Mouse (Mus musculus) neural tube, embryonic 14.5 days (tissue): ENCODE results near the gene Mmel1. TPM values are rescaled to one million over a fixed set of nuclear protein-coding genes. Genes with fewer than 3 reads are reported as not detected.
A peak's percentile ranks its signal among the peaks of the same experiment; 100 is the strongest.

Source experiments
- ATAC-seq: fragments of 200-750 bp; cut with Nextera tagmentation; 2 replicates; pipeline ENCODE4 v1.8.0; 2017; ENCODE audit warnings: low read depth, mild to moderate bottlenecking, moderate TSS enrichment, moderate library complexity
- H3K27ac ChIP-seq: fragments of 300-500 bp; sonication (generic); 2 replicates; pipeline ENCODE4 v1.5.1; 2014; ENCODE audit warnings: low read depth, mild to moderate bottlenecking, control low read depth, low read length, moderate library complexity, mixed read lengths
- H3K27me3 ChIP-seq: fragments of 300-500 bp; sonication (generic); 2 replicates; pipeline ENCODE4 v1.6.1; 2014; ENCODE audit warnings: low read length; ENCODE audit not compliant: control insufficient read depth, insufficient read depth
- H3K36me3 ChIP-seq: fragments of 300-500 bp; sonication (generic); 2 replicates; pipeline ENCODE4 v1.6.1; 2014; ENCODE audit warnings: low read length, mixed read lengths; ENCODE audit not compliant: control insufficient read depth, insufficient read depth
- H3K4me1 ChIP-seq: fragments of 300-500 bp; sonication (generic); 2 replicates; pipeline ENCODE4 v1.6.1; 2014; ENCODE audit warnings: low read length; ENCODE audit not compliant: control insufficient read depth, insufficient read depth
- H3K4me2 ChIP-seq: fragments of 300-500 bp; sonication (generic); 2 replicates; pipeline ENCODE4 v1.6.1; 2014; ENCODE audit warnings: mild to moderate bottlenecking, low read depth, low read length, control low read depth
- H3K4me3 ChIP-seq: fragments of 300-500 bp; sonication (generic); 2 replicates; pipeline ENCODE4 v1.5.1; 2014; ENCODE audit warnings: low read depth, low read length, control low read depth, mixed read lengths
- H3K9ac ChIP-seq: fragments of 300-500 bp; sonication (generic); replicated peaks from 2 replicates; pipeline ENCODE4 v1.6.1; 2014; ENCODE audit warnings: low read depth, mild to moderate bottlenecking, control low read depth, low read length, mixed read lengths
- H3K9me3 ChIP-seq: fragments of 300-500 bp; sonication (generic); 2 replicates; pipeline ENCODE4 v1.6.1; 2016; ENCODE audit warnings: low read length; ENCODE audit not compliant: control insufficient read depth
- WGBS: fragments of 180-500 bp; shearing (Covaris S2); extraction: QIAGEN DNeasy Blood & Tissue Kit; methylation state at CpG from one replicate; pipeline ENCODE4 v1.1.7; 2014; 5-methylcytosine and 5-hydroxymethylcytosine counted together
- polyA plus RNA-seq: library from polyadenylated mRNA; unstranded; fragments of >200 nt; fragmentation: Nextera tagmentation; extraction: Ambion mirVana; gene quantifications from 2 replicates; pipeline ENCODE4 v1.2.1, GENCODE M21; 2014

Mmel1 gene
- polyA plus RNA-seq = 0.40 and 0.50 TPM in 2 replicates

- ATAC-seq = no peak
- 0 out of 2 replicates have a peak, but pooled peaks cover 5% of the 10 kb centered on the region for H3K4me1 ChIP-seq
- H3K27me3 ChIP-seq = no peaks in the 10 kb centered on the region; the same call in 1 of the 2 replicates
- H3K9me3 ChIP-seq = no peaks in the 10 kb centered on the region
- no peak within 1 kb of the TSS for H3K27ac ChIP-seq
- H3K9ac ChIP-seq = no peak within 1 kb of the TSS
- H3K4me2 ChIP-seq = no peak within 1 kb of the TSS
- H3K4me3 ChIP-seq = no peak within 1 kb of the TSS
- H3K36me3 ChIP-seq = no peaks in the 10 kb centered on the region
- WGBS = 88% methylated on average over 7 of the region's 7 CpGs
Measured at GRCm38 (mm10) chr4:154869440-154869839, at the start of gene Mmel1. Gene Mmel1 (plus strand): TSS chr4:154869585.

GRCm38 (mm10) chr4:154825662-154826061 lies 43.7 kb upstream of the Mmel1 start:
- Histone ChIP-seq H3K9ac (no peak overlapping the region), H3K4me1 (no peaks in the 10 kb centered on the region), H3K27me3 (peaks cover 2% of the 10 kb centered on the region; the same call in 1 of the 2 replicates), H3K4me2 (no peak overlapping the region), H3K27ac (no peak overlapping the region), H3K4me3 (no peak overlapping the region), H3K36me3 (no peaks in the 10 kb centered on the region), H3K9me3 (no peaks in the 10 kb centered on the region)
- 33% methylated on average over 6 of the region's 6 CpGs for WGBS
- peak; percentile 41; the same call in 1 of the 2 replicates for ATAC-seq

GRCm38 (mm10) chr4:154826224-154826623 lies 43.2 kb upstream of the Mmel1 start:
- WGBS = 54% methylated on average over 7 of the region's 7 CpGs
- no peak for ATAC-seq
- H3K36me3 ChIP-seq = no peaks in the 10 kb centered on the region
- no peak overlapping the region for H3K4me3 ChIP-seq
- H3K27ac ChIP-seq = no peak overlapping the region
- no peaks in the 10 kb centered on the region for H3K4me1 ChIP-seq
- no peak overlapping the region for H3K4me2 ChIP-seq
- H3K9ac ChIP-seq = no peak overlapping the region
- no peaks in the 10 kb centered on the region for H3K9me3 ChIP-seq
- H3K27me3 ChIP-seq = peaks cover 2% of the 10 kb centered on the region; the same call in 1 of the 2 replicates

- H3K4me1 ChIP-seq = peaks cover 5% of the 10 kb centered on the region; the same call in 1 of the 2 replicates
- peaks cover 2% of the 10 kb centered on the region; the same call in 1 of the 2 replicates for H3K27me3 ChIP-seq
- H3K36me3 ChIP-seq = no peaks in the 10 kb centered on the region
- no peak overlapping the region for H3K27ac ChIP-seq
- no peak overlapping the region for H3K9ac ChIP-seq
- no peak overlapping the region for H3K4me3 ChIP-seq
- no peaks in the 10 kb centered on the region for H3K9me3 ChIP-seq
- no peak overlapping the region for H3K4me2 ChIP-seq
- 79% methylated on average over 7 of the region's 7 CpGs for WGBS
- ATAC-seq = no peak
Measured at GRCm38 (mm10) chr4:154827181-154827580, 42.2 kb upstream of the Mmel1 start.

GRCm38 (mm10) chr4:154827861-154828610 lies 41.3 kb upstream of the Mmel1 start:
- Histone ChIP-seq H3K4me3 (no peak overlapping the region), H3K27me3 (peaks cover 2% of the 10 kb centered on the region; the same call in 1 of the 2 replicates), H3K27ac (no peak overlapping the region), H3K4me2 (no peak overlapping the region), H3K9me3 (no peaks in the 10 kb centered on the region), H3K4me1 (peaks cover 13% of the 10 kb centered on the region; the same call in 1 of the 2 replicates), H3K36me3 (no peaks in the 10 kb centered on the region), H3K9ac (no peak overlapping the region)
- ATAC-seq = no peak
- 41% methylated on average over 10 of the region's 10 CpGs for WGBS

GRCm38 (mm10) chr4:154831915-154832573 lies 37.3 kb upstream of the Mmel1 start:
- Histone ChIP-seq H3K36me3 (no peaks in the 10 kb centered on the region), H3K27ac (no peak overlapping the region), H3K9ac (no peak overlapping the region), H3K4me3 (no peak overlapping the region), H3K27me3 (peaks cover 2% of the 10 kb centered on the region; the same call in 1 of the 2 replicates), H3K9me3 (no peaks in the 10 kb centered on the region), H3K4me2 (no peak overlapping the region), H3K4me1 (peaks cover 14% of the 10 kb centered on the region; the same call in 1 of the 2 replicates)
- ATAC-seq = peak; percentile 52; the same call in 1 of the 2 replicates
- WGBS = 29% methylated on average over 9 of the region's 9 CpGs

- no peak overlapping the region for H3K4me2 ChIP-seq
- WGBS = 53% methylated on average over 7 of the region's 7 CpGs
- no peak overlapping the region for H3K9ac ChIP-seq
- peaks cover 14% of the 10 kb centered on the region; the same call in 1 of the 2 replicates for H3K4me1 ChIP-seq
- peak; percentile 68; the same call in 1 of the 2 replicates for ATAC-seq
- H3K27me3 ChIP-seq = no peaks in the 10 kb centered on the region
- no peaks in the 10 kb centered on the region for H3K9me3 ChIP-seq
- H3K4me3 ChIP-seq = no peak overlapping the region
- H3K36me3 ChIP-seq = no peaks in the 10 kb centered on the region
- H3K27ac ChIP-seq = no peak overlapping the region
Measured at GRCm38 (mm10) chr4:154836183-154836915, 33.0 kb upstream of the Mmel1 start.

GRCm38 (mm10) chr4:154837170-154837569 lies 32.2 kb upstream of the Mmel1 start, which contains the start of gene Ttc34:
Gene Ttc34 (plus strand): TSS chr4:154837459.
- H3K9ac ChIP-seq = no peak within 1 kb of the TSS
- H3K4me1 ChIP-seq = peaks cover 9% of the 10 kb centered on the region; the same call in 1 of the 2 replicates
- WGBS = 68% methylated on average over 2 of the region's 2 CpGs
- no peak for ATAC-seq
- H3K4me3 ChIP-seq = no peak within 1 kb of the TSS
- H3K27ac ChIP-seq = no peak within 1 kb of the TSS
- no peaks in the 10 kb centered on the region for H3K27me3 ChIP-seq
- H3K4me2 ChIP-seq = no peak within 1 kb of the TSS
- no peaks in the 10 kb centered on the region for H3K36me3 ChIP-seq
- H3K9me3 ChIP-seq = no peaks in the 10 kb centered on the region
